Mouse (Mus musculus) ES-Bruce4 (cell line): Measurements from ENCODE around the gene Anks4b.

Source experiments
- CTCF ChIP-seq: IDR thresholded peaks from one replicate; pipeline ENCODE4 v1.8.1; 2011; ENCODE audit warnings: low read depth, low read length
- EP300 ChIP-seq: IDR thresholded peaks from 2 replicates; pipeline ENCODE4 v1.6.1; 2011; ENCODE audit warnings: low read depth, low read length; ENCODE audit not compliant: insufficient read depth

GRCm38 (mm10) chr7:120195207-120195606, 21.5 kb downstream of the Anks4b start:
- TF ChIP-seq CTCF (no peak), EP300 (no peak)
